Mouse (Mus musculus): Measurements from ENCODE around the gene Tcfl5. TPM values are rescaled to one million over a fixed set of nuclear protein-coding genes. Genes with fewer than 3 reads are reported as not detected.
A peak's percentile ranks its signal among the peaks of the same experiment; 100 is the strongest.

The Tcfl5 gene
- polyA plus RNA-seq, 1 experiment from 2014 or later = 0.13 TPM

DNA sequence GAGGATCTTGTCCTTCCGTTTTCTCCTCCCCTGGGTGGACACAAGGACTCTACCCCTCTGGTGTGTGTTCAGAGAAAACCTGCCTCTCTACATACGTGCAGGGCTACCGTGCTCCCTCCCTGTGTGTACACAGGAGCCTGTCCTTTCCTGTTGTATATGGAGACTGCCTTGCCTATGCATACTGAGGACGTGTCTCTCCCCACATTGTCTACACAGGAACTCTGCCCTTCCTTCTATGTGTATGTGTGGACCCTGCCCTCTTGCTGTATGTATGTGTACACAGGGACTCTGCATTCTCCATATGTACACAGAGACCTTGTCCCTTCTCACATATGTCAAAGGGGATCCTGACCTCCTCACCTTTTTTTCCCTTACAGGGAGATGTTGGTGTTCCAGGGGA lies 32.2 kb downstream of the Tcfl5 start:
- no peak overlapping the region for H3K4me2 ChIP-seq (ENCODE audit: low read length)
- H3K9ac ChIP-seq (ENCODE audit: low read depth, low read length) = no peak overlapping the region
- no peaks in the 10 kb centered on the region for H3K27me3 ChIP-seq (ENCODE audit: insufficient read depth, low read length)
- ATAC-seq (replicated peaks; ENCODE audit: low FRiP score, low read depth) (no peak), DNase-seq (ENCODE audit: low spot score) (no peak)
- H3K4me3 ChIP-seq (replicated peaks; ENCODE audit: low read depth, low read length) = no peak overlapping the region
- H3K27ac ChIP-seq = no peak overlapping the region
- no peak for TF ChIP-seq CTCF (IDR thresholded peaks at IDR 0.05; ENCODE audit: low read depth)
- H3K36me3 ChIP-seq (ENCODE audit: insufficient read depth, low read length) = no peaks in the 10 kb centered on the region
- 79% methylated on average over 4 of the region's 4 CpGs for WGBS
- no peaks in the 10 kb centered on the region for H3K9me3 ChIP-seq (replicated peaks; ENCODE audit: low read length)
- H3K4me1 ChIP-seq (replicated peaks; ENCODE audit: insufficient read depth, low read length) = no peaks in the 10 kb centered on the region

DNA sequence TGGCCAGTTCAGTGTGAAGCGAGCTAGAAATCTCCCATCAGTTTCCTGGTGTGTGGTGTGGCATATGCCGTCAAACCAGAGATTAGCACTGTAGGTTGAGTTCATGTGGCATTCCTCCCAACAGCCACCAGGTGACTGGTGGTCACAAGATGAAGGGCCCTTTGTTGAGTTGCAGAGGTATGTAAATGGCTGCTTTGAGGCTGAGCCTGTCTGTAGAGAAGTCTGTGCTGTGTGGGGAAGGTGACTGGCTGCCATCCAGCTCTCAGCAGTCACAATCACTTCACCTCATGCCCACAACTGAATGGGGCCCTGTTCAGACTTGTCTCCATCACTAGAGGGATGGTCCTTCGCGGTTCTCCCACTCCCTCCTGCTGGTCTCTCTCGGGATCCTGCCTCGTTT lies 37.7 kb downstream of the Tcfl5 start:
- no peaks in the 10 kb centered on the region for H3K27me3 ChIP-seq (ENCODE audit: insufficient read depth, low read length)
- H3K4me1 ChIP-seq (replicated peaks; ENCODE audit: insufficient read depth, low read length) = no peaks in the 10 kb centered on the region
- DNase-seq (ENCODE audit: low spot score) (peak; percentile 6), ATAC-seq (replicated peaks; ENCODE audit: low FRiP score, low read depth) (no peak)
- H3K4me3 ChIP-seq (replicated peaks; ENCODE audit: low read depth, low read length) = no peak overlapping the region
- no peak overlapping the region for H3K9ac ChIP-seq (ENCODE audit: low read depth, low read length)
- no peaks in the 10 kb centered on the region for H3K36me3 ChIP-seq (ENCODE audit: insufficient read depth, low read length)
- no peak overlapping the region for H3K4me2 ChIP-seq (ENCODE audit: low read length)
- TF ChIP-seq CTCF (IDR thresholded peaks at IDR 0.05; ENCODE audit: low read depth) = peak; percentile 29; the same call in 1 of the 2 replicates
- H3K9me3 ChIP-seq (replicated peaks; ENCODE audit: low read length) = no peaks in the 10 kb centered on the region
- no peak overlapping the region for H3K27ac ChIP-seq
- WGBS = 61% methylated on average over 6 of the region's 6 CpGs

DNA sequence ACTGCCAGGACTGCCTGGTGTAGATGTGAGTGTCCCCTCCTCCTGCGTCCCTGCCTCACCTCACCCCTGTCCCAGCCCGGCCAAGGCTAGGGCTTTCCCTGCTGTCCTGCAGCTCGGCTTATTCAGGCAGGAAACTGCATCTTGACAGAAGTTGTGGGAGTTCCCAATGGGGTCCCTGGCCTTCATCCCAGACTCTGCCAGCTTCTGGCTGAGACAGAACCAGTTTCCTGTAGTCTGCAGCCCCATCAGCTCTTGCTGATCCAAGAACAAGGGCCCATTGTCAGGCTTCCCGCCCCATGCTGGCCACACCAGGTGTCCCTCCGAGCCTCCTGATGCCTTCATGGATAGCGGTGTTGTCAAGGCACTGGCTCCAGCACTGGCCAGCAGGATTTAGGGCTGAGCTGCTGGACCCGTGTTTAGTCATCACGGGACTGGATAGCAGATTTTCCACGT lies 41.9 kb downstream of the Tcfl5 start:
- Histone ChIP-seq H3K36me3 (ENCODE audit: insufficient read depth, low read length) (0 out of 2 replicates have a peak, but pooled peaks cover under 1% of the 10 kb centered on the region), H3K27me3 (ENCODE audit: insufficient read depth, low read length) (no peaks in the 10 kb centered on the region), H3K4me3 (replicated peaks; ENCODE audit: low read depth, low read length) (no peak overlapping the region), H3K4me1 (replicated peaks; ENCODE audit: insufficient read depth, low read length) (no peaks in the 10 kb centered on the region), H3K9me3 (replicated peaks; ENCODE audit: low read length) (no peaks in the 10 kb centered on the region), H3K27ac (no peak overlapping the region), H3K4me2 (ENCODE audit: low read length) (no peak overlapping the region), H3K9ac (ENCODE audit: low read depth, low read length) (no peak overlapping the region)
- ATAC-seq (replicated peaks; ENCODE audit: low FRiP score, low read depth) (no peak), DNase-seq (ENCODE audit: low spot score) (no peak)
- WGBS = 29% methylated on average over 9 of the region's 9 CpGs
- no peak for TF ChIP-seq CTCF (IDR thresholded peaks at IDR 0.05; ENCODE audit: low read depth)

DNA sequence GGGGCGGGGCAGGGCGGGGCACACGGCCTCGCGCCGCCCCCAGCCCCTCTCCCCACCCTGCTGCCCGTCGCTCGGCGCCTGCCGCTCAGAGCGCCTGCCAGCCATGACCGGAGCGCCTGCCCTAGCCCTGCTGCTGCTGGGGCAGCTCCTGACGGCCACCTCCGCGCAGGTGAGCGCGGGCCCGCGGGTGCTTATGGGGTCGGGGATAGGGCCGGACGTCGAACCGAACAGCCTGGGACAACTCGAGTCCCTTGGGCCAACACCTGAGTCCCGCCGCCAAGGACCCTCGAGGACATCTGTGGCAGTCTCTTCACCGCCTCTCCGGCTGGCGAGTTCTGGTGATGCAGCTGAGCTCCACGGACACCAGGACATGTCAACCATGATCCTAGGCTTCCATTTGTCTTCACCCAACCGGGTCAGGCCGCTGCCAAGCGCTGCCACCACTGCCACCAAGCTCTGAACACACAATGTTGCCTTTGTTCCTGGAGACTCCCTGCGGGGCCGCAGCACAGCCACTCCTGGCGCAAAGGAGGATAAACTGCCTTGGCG lies 44.3 kb downstream of the Tcfl5 start:
- Histone ChIP-seq H3K9me3 (replicated peaks; ENCODE audit: low read length) (no peaks in the 10 kb centered on the region), H3K9ac (ENCODE audit: low read depth, low read length) (peak overlapping the region; percentile 28; the same call in 1 of the 2 replicates), H3K27me3 (ENCODE audit: insufficient read depth, low read length) (no peaks in the 10 kb centered on the region), H3K27ac (no peak overlapping the region), H3K4me2 (ENCODE audit: low read length) (peak overlapping the region; percentile 43), H3K4me1 (replicated peaks; ENCODE audit: insufficient read depth, low read length) (no peaks in the 10 kb centered on the region), H3K36me3 (ENCODE audit: insufficient read depth, low read length) (peaks cover 18% of the 10 kb centered on the region), H3K4me3 (replicated peaks; ENCODE audit: low read depth, low read length) (0 out of 2 replicates have a peak overlapping the region, but pooled peaks have one; percentile 4)
- DNase-seq (ENCODE audit: low spot score) (no peak), ATAC-seq (replicated peaks; ENCODE audit: low FRiP score, low read depth) (peak; percentile 55)
- WGBS = 4% methylated on average over 40 of the region's 41 CpGs
- TF ChIP-seq CTCF (IDR thresholded peaks at IDR 0.05; ENCODE audit: low read depth) = no peak

DNA sequence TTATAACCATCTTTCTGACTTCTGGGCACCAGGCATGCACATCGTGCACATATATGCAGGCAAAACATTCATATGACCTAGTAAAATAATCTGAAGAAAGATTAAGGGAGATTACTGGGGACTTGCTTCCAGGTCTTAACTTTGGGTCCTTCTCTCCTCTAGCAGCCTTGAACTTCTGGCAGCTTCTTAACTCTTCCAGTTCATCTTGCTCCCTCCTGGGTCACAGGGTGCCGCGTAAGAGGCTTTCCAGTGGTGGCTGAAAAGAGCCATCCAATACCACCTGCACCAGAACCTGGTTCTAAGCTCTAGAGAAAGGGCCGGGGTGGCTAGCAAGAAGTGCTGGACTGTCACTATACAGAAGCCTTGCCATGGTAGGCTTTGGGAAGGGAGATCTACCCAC lies 45.0 kb downstream of the Tcfl5 start, which contains the start of gene Col9a3:
Gene Col9a3, plus strand, starts transcription at position 301 of the 400 bp plus-strand sequence.
- 44% methylated on average over 4 of the region's 4 CpGs for WGBS
- DNase-seq (ENCODE audit: low spot score) (no peak), ATAC-seq (replicated peaks; ENCODE audit: low FRiP score, low read depth) (no peak)
- 0 out of 2 replicates have a peak within 1 kb of the TSS, but pooled peaks have one; percentile 4 for H3K4me3 ChIP-seq (replicated peaks; ENCODE audit: low read depth, low read length)
- H3K27me3 ChIP-seq (ENCODE audit: insufficient read depth, low read length) = no peaks in the 10 kb centered on the region
- peaks cover 25% of the 10 kb centered on the region for H3K36me3 ChIP-seq (ENCODE audit: insufficient read depth, low read length)
- peak within 1 kb of the TSS; percentile 43 for H3K4me2 ChIP-seq (ENCODE audit: low read length)
- peak within 1 kb of the TSS; percentile 28; the same call in 1 of the 2 replicates for H3K9ac ChIP-seq (ENCODE audit: low read depth, low read length)
- TF ChIP-seq CTCF (IDR thresholded peaks at IDR 0.05; ENCODE audit: low read depth) = no peak
- H3K9me3 ChIP-seq (replicated peaks; ENCODE audit: low read length) = no peaks in the 10 kb centered on the region
- H3K27ac ChIP-seq = no peak within 1 kb of the TSS
- H3K4me1 ChIP-seq (replicated peaks; ENCODE audit: insufficient read depth, low read length) = no peaks in the 10 kb centered on the region

DNA sequence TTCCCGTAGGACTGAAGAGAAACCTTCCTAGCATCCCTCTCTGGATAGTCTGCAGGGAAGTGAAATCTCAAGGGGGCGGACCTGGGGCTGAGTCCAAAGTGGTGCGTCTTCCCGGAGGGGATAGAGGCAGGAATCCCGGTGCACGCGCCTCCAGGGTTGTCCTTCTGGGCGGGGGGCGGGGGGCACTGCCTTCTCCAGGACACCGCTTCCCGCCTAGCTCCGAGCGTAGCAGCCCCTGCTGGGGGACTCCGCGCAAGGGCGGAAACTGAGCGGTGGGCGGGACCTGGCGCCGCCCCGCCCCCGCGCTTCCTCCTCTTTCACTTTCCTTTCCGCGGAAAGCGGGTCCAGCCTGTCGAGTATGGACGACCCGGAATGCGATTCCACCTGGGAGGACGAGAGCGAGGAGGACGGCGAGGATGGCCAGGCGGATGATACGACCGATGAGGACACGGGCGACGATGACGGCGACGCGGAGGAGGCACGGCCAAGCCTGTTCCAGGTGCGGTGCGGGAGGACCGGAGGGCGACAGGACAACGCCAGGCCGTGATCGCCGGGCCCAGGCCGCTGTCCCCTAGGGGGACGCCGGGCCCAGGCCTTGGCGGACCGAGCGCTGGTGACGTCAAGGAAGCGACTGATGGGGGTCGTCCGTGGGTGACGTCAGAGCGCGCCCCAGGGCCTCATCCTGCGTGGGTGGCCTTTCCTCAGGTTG lies 53.2 kb downstream of the Tcfl5 start, which contains the start of gene Ogfr:
Gene Ogfr, plus strand, starts transcription at position 123 of the 709 bp plus-strand sequence.
- ATAC-seq (replicated peaks; ENCODE audit: low FRiP score, low read depth) = peak; percentile 90
- peak within 1 kb of the TSS; percentile 89 for H3K27ac ChIP-seq
- DNase-seq (ENCODE audit: low spot score) = peak; percentile 93
- H3K4me2 ChIP-seq (ENCODE audit: low read length) = peak within 1 kb of the TSS; percentile 68
- WGBS = under 1% methylated on average over 66 of the region's 67 CpGs
- peak within 1 kb of the TSS; percentile 81 for H3K9ac ChIP-seq (ENCODE audit: low read depth, low read length)
- no peaks in the 10 kb centered on the region for H3K9me3 ChIP-seq (replicated peaks; ENCODE audit: low read length)
- no peaks in the 10 kb centered on the region for H3K27me3 ChIP-seq (ENCODE audit: insufficient read depth, low read length)
- 0 out of 2 replicates have a peak, but pooled peaks cover 5% of the 10 kb centered on the region for H3K4me1 ChIP-seq (replicated peaks; ENCODE audit: insufficient read depth, low read length)
- peak; percentile 49 for TF ChIP-seq CTCF (IDR thresholded peaks at IDR 0.05; ENCODE audit: low read depth)
- peaks cover 38% of the 10 kb centered on the region for H3K36me3 ChIP-seq (ENCODE audit: insufficient read depth, low read length)
- H3K4me3 ChIP-seq (replicated peaks; ENCODE audit: low read depth, low read length) = peak within 1 kb of the TSS; percentile 68
